Mouse (Mus musculus): ENCODE measurements around the gene Ccer1.

- TF ChIP-seq POLR2A (IDR thresholded peaks at IDR 0.05; ENCODE audit: borderline replicate concordance, low read depth, low read length) (no peak), CTCF (IDR thresholded peaks at IDR 0.05; ENCODE audit: low read depth, low read length) (no peak)
Measured at GRCm38 (mm10) chr10:97650334-97650733, 42.5 kb upstream of the Ccer1 start.
